Mouse (Mus musculus): ENCODE measurements at regions not wholly inside any gene's neighbourhood (a gene's known extent, or its start where the extent isn't known, plus 50 kb on each side); places are given as distances from the start of the nearest gene placed in this dataset.
A peak's percentile ranks its signal among the peaks of the same experiment; 100 is the strongest.

- DNase-seq (ENCODE audit: low read depth): no peak
Observed at GRCm38 (mm10) chr2:131739022-131739421, 120.5 kb downstream of the Erv3 start.

GRCm38 (mm10) chr2:131734740-131735378, 124.7 kb downstream of the Erv3 start:
- DNase-seq (ENCODE audit: low read depth): no peak

- DNase-seq (ENCODE audit: low read depth): peak; percentile 22
Observed at GRCm38 (mm10) chr2:131726533-131726932, 133.0 kb downstream of the Erv3 start.

GRCm38 (mm10) chr2:131721631-131722545, 137.7 kb downstream of the Erv3 start:
- DNase-seq (ENCODE audit: low read depth): no peak

- no peak for DNase-seq (ENCODE audit: low read depth)
Observed at GRCm38 (mm10) chr2:131717561-131717960, 142.0 kb downstream of the Erv3 start.

- DNase-seq (ENCODE audit: low read depth): no peak
Observed at GRCm38 (mm10) chr2:131716841-131717240, 142.7 kb downstream of the Erv3 start.

- DNase-seq (ENCODE audit: low read depth): no peak
Observed at GRCm38 (mm10) chr2:131715381-131715780, 144.2 kb downstream of the Erv3 start.

GRCm38 (mm10) chr2:131711886-131712285, 147.7 kb downstream of the Erv3 start:
- no peak for DNase-seq (ENCODE audit: low read depth)

- no peak for DNase-seq (ENCODE audit: low read depth)
Observed at GRCm38 (mm10) chr2:131706565-131706964, 144.5 kb upstream of the Adra1d start.

GRCm38 (mm10) chr2:131704406-131704805, 142.3 kb upstream of the Adra1d start:
- no peak for DNase-seq (ENCODE audit: low read depth)

GRCm38 (mm10) chr2:131702146-131702545, 140.1 kb upstream of the Adra1d start:
- no peak for DNase-seq (ENCODE audit: low read depth)

GRCm38 (mm10) chr2:131699798-131700197, 137.7 kb upstream of the Adra1d start:
- no peak for DNase-seq (ENCODE audit: low read depth)

- no peak for DNase-seq (ENCODE audit: low read depth)
Observed at GRCm38 (mm10) chr2:131698008-131698965, 136.2 kb upstream of the Adra1d start.

- DNase-seq (ENCODE audit: low read depth): no peak
Observed at GRCm38 (mm10) chr2:131696307-131696706, 134.2 kb upstream of the Adra1d start.

GRCm38 (mm10) chr2:131689996-131690395, 127.9 kb upstream of the Adra1d start:
- DNase-seq (ENCODE audit: low read depth): no peak

- no peak for DNase-seq (ENCODE audit: low read depth)
Observed at GRCm38 (mm10) chr2:131688282-131688681, 126.2 kb upstream of the Adra1d start.

GRCm38 (mm10) chr2:131687449-131687848, 125.4 kb upstream of the Adra1d start:
- DNase-seq (ENCODE audit: low read depth): no peak

- no peak for DNase-seq (ENCODE audit: low read depth)
Observed at GRCm38 (mm10) chr2:131686748-131687147, 124.7 kb upstream of the Adra1d start.

GRCm38 (mm10) chr2:131685326-131685725, 123.2 kb upstream of the Adra1d start:
- no peak for DNase-seq (ENCODE audit: low read depth)

GRCm38 (mm10) chr2:131683734-131684133, 121.7 kb upstream of the Adra1d start:
- no peak for DNase-seq (ENCODE audit: low read depth)

GRCm38 (mm10) chr2:131678484-131678883, 116.4 kb upstream of the Adra1d start:
- DNase-seq (ENCODE audit: low read depth): no peak

GRCm38 (mm10) chr2:131676736-131677135, 114.7 kb upstream of the Adra1d start:
- DNase-seq (ENCODE audit: low read depth): no peak

All from gonadal fat pad, adult 2 months (tissue).